Mouse (Mus musculus): ENCODE results near the gene Mrpl23.

- TF ChIP-seq CTCF (IDR thresholded peaks at IDR 0.05; ENCODE audit: control insufficient read depth, insufficient read depth, insufficient read length) (no peak), CEBPB (IDR thresholded peaks at IDR 0.05; ENCODE audit: low read depth) (no peak), USF1 (IDR thresholded peaks at IDR 0.05; ENCODE audit: low read depth) (no peak), MAX (IDR thresholded peaks at IDR 0.05) (no peak), MYOD1 (IDR thresholded peaks at IDR 0.05; ENCODE audit: control insufficient read depth, insufficient read length, low read depth) (no peak), FOSL1 (IDR thresholded peaks at IDR 0.05; ENCODE audit: insufficient read depth, low read length, poor library complexity, severe bottlenecking) (no peak), MYOG (IDR thresholded peaks at IDR 0.05; ENCODE audit: control insufficient read depth, extremely low read depth, insufficient read length) (no peak)
Measured at GRCm38 (mm10) chr7:142566512-142566911, 34.0 kb downstream of the Mrpl23 start.
